Mouse (Mus musculus) testis, adult 2 months (tissue): ENCODE data around the gene Hscb.

Experiments used
- CTCF ChIP-seq: fragments of 200-500 bp; IDR thresholded peaks from 2 replicates; pipeline ENCODE4 v1.5.1; 2012; ENCODE audit warnings: low read depth, mild to moderate bottlenecking, inconsistent platforms, low read length, moderate library complexity; ENCODE audit not compliant: control insufficient read depth, insufficient read depth, insufficient replicate concordance
- POLR2A ChIP-seq: fragments of 200-500 bp; IDR thresholded peaks from 2 replicates; pipeline ENCODE4 v1.6.1; 2012; ENCODE audit warnings: low read depth, mild to moderate bottlenecking, inconsistent platforms, low read length, moderate library complexity; ENCODE audit not compliant: control insufficient read depth

- TF ChIP-seq CTCF (no peak), POLR2A (no peak)
These were observed 56.4 kb downstream of the Hscb start for GRCm38 (mm10) chr5:110783150-110783549.
